Mouse (Mus musculus) cortical plate, adult 2 months (tissue): ENCODE results near the gene Ltb4r2.

Experiments used
- CTCF ChIP-seq: fragments of 200-500 bp; IDR thresholded peaks from 2 replicates; pipeline ENCODE4 v1.5.1; 2011; ENCODE audit warnings: mild to moderate bottlenecking, control low read depth, low read length; ENCODE audit not compliant: insufficient read depth; ENCODE audit errors: extremely low read depth
- POLR2A ChIP-seq: fragments of 200-500 bp; IDR thresholded peaks from 2 replicates; pipeline ENCODE4 v1.6.1; 2011; ENCODE audit warnings: mild to moderate bottlenecking, low read length, control low read depth; ENCODE audit not compliant: insufficient read depth; ENCODE audit errors: extremely low read depth

DNA sequence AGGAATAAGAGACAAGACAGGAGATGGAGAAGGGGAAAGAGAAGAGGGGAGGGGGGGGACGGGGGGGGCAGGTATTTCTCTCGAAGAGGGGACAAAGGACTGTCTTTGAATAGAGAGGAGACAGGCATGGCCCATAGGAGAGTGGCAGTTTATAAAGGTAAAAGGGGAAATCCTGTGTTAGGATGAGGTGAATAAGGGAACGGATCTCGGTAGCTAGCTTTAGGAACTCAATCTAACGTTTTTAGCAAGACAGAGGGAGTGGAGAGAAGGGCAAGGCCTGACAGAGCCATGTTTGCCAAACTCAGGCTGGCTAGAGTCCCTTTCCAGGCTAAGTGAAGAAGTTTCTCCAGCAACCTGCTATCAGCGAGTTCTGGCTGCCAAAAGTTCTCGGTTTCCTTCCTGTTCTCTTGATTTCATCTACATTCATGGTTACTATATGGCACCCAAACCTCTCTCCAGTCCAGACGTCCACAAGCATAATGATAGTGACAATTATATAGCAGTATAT lies 38.7 kb upstream of the Ltb4r2 start:
- TF ChIP-seq CTCF, result no peak
- no peak for TF ChIP-seq POLR2A
